9 mouse cellular contexts compared by ENCODE assay signal in genomic region chr11:77687541-77688131, GRCm38 (mm10). TPM values are rescaled to one million over a fixed set of nuclear protein-coding genes. Genes with fewer than 3 reads are reported as not detected.
A peak's percentile ranks its signal among the peaks of the same experiment; 100 is the strongest.
DNase-seq lines count a peak whose midpoint lies in the region; ATAC-seq and TF ChIP-seq lines count a peak whose summit lies in the region.
"Had no signal": no experiment of that assay in that cellular context is flagged by ENCODE, and none has a peak within 500 bp of the region (broad histone marks: within the 10 kb centered on the region; RNA-seq: fewer than 3 reads in every experiment).

No protein-coding gene starts in this region.

- no peak for ATAC-seq in forebrain, embryonic 14.5 days
- ATAC-seq in megakaryocyte-erythroid progenitor cell, adult 5-6 weeks (replicated peaks; ENCODE audit: low FRiP score, low TSS enrichment, poor library complexity, severe bottlenecking), result no peak

- peaks cover 16% of the 10 kb centered on the region for H3K36me3 ChIP-seq in forebrain, embryonic 14.5 days (ENCODE audit: control insufficient read depth, insufficient read depth, low read length)
- peaks cover 41% of the 10 kb centered on the region for H3K36me3 ChIP-seq in hindbrain, embryonic 10.5 days
- peaks cover 21% of the 10 kb centered on the region for H3K36me3 ChIP-seq in macrophage (ENCODE audit: inconsistent target)

- H3K27me3 ChIP-seq in forebrain, embryonic 14.5 days (replicated peaks; ENCODE audit: control insufficient read depth, insufficient read depth, low read length), result no peaks in the 10 kb centered on the region
- H3K27me3 ChIP-seq in hindbrain, embryonic 10.5 days (ENCODE audit: insufficient read depth, poor library complexity, severe bottlenecking), result no peaks in the 10 kb centered on the region

- no peak for TF ChIP-seq CTCF in left cerebral cortex, adult 2 months (IDR thresholded peaks at IDR 0.05)

- H3K4me2 ChIP-seq in forebrain, embryonic 14.5 days (ENCODE audit: low read length), result peak overlapping the region; percentile 69

- H3K27ac ChIP-seq in forebrain, embryonic 14.5 days (ENCODE audit: low read depth, low read length), result peak overlapping the region; percentile 95
- peak overlapping the region; percentile 99 for H3K27ac ChIP-seq in hindbrain, embryonic 10.5 days
- H3K27ac ChIP-seq in left cerebral cortex, adult 2 months, result peak overlapping the region; percentile 95
- peak overlapping the region; percentile 54 for H3K27ac ChIP-seq in macrophage

- intact Hi-C loops in left cerebral cortex, adult 2 months (cut with DNase I), result loop anchor here (5.0 kb wide), 1 partner anchor 105 kb away; no protein-coding TSS in a partner anchor

- peaks cover 7% of the 10 kb centered on the region for H3K4me1 ChIP-seq in forebrain, embryonic 14.5 days (ENCODE audit: control insufficient read depth, insufficient read depth, low read length)
- H3K4me1 ChIP-seq in hindbrain, embryonic 10.5 days (replicated peaks), result peaks cover 21% of the 10 kb centered on the region

- peaks cover 61% of the 10 kb centered on the region for H3K79me2 ChIP-seq in macrophage (ENCODE audit: inconsistent target)

- H3K9ac ChIP-seq in forebrain, embryonic 14.5 days (ENCODE audit: low read length), result peak overlapping the region; percentile 96

- peak overlapping the region; percentile 96 for H3K4me3 ChIP-seq in forebrain, embryonic 14.5 days (ENCODE audit: low read depth, low read length)
- H3K4me3 ChIP-seq in hindbrain, embryonic 10.5 days, result peak overlapping the region; percentile 98
- peak overlapping the region; percentile 82 for H3K4me3 ChIP-seq in left cerebral cortex, adult 2 months
- H3K4me3 ChIP-seq in macrophage (ENCODE audit: inconsistent target), result peak overlapping the region; percentile 55

- no peaks in the 10 kb centered on the region for H3K9me3 ChIP-seq in forebrain, embryonic 14.5 days (replicated peaks; ENCODE audit: control insufficient read depth, low read length)
- no peaks in the 10 kb centered on the region for H3K9me3 ChIP-seq in hindbrain, embryonic 10.5 days

- peak; percentile 43 for DNase-seq in MEL-GATA-1-ER (ENCODE audit: extremely low read depth, low read depth)
- DNase-seq in c-Kit-positive CD71-positive TER-119-positive erythroid progenitor cells, embryonic 14.5 days (ENCODE audit: low spot score), result peak; percentile 54
- peak; percentile 46 for DNase-seq in forebrain, embryonic 14.5 days (ENCODE audit: low spot score)
- peak; percentile 57 for DNase-seq in hindbrain, embryonic 10.5 days (ENCODE audit: low spot score)
- peak; percentile 41 to 43 for DNase-seq in left cerebral cortex, adult 2 months (ENCODE audit: extremely low spot score in 1 of 2, low spot score in 2 of 2)
- peak; percentile 38 for DNase-seq in skeletal muscle tissue, adult 2 months (ENCODE audit: low read depth, low spot score)

- under 1% methylated on average over 27 of the region's 40 CpGs for WGBS in forebrain, embryonic 14.5 days
- under 1% methylated on average over 40 of the region's 40 CpGs for WGBS in hindbrain, embryonic 10.5 days
- under 1% methylated on average over 13 of the region's 40 CpGs for WGBS in macrophage (ENCODE audit: missing documents)

RNA-seq across cellular contexts. Expression of gene Nufip2, which starts 1.7 kb away (rescaled TPM):
- polyA plus RNA-seq in forebrain, embryonic 14.5 days (2014; fragmentation: Nextera tagmentation; extraction: Ambion mirVana), result 3.5 and 6.0 TPM in 2 replicates
- 3.6 and 3.7 TPM in 2 replicates for polyA plus RNA-seq in hindbrain, embryonic 10.5 days (2016; fragmentation: Nextera tagmentation; extraction: Ambion mirVana)
- total RNA-seq in left cerebral cortex, adult 2 months (2021), result 10 to 100 TPM; 68.5 to 73.5 TPM
- total RNA-seq in macrophage (2018; cell fraction: chromatin; rRNA removed), result 100 to 1,000 TPM; 153 to 353 (median 255) TPM
- total RNA-seq in macrophage (2018; cell fraction: cytosol; rRNA removed), result 10 to 100 TPM; 39.9 to 60.8 (median 50.1) TPM
- total RNA-seq in macrophage (2018; cell fraction: nucleus; rRNA removed), result 100 to 1,000 TPM; 108 to 257 (median 165) TPM
- polyA plus RNA-seq in macrophage (2018), result 22.9 to 25.7 TPM (median 24.8 TPM) in 3 replicates
- 60.0 and 67.4 TPM in 2 replicates for total RNA-seq in megakaryocyte-erythroid progenitor cell, adult 5-6 weeks (2014; fragmentation: Nextera tagmentation)
- total RNA-seq in megakaryocyte-erythroid progenitor cell, adult 5-6 weeks (2017), result 78.5 and 79.1 TPM in 2 replicates

RNA-seq across cellular contexts. Expression of gene Cryba1, which starts 37.4 kb away (rescaled TPM):
- 0.40 and 1.0 TPM in 2 replicates for polyA plus RNA-seq in forebrain, embryonic 14.5 days (2014; fragmentation: Nextera tagmentation; extraction: Ambion mirVana)
- 1.6 and 2.2 TPM in 2 replicates for polyA plus RNA-seq in hindbrain, embryonic 10.5 days (2016; fragmentation: Nextera tagmentation; extraction: Ambion mirVana)
- total RNA-seq in left cerebral cortex, adult 2 months (2021), result not detected
- not detected for total RNA-seq in macrophage (2018; cell fraction: chromatin; rRNA removed)
- not detected for total RNA-seq in macrophage (2018; cell fraction: cytosol; rRNA removed)
- not detected for total RNA-seq in macrophage (2018; cell fraction: nucleus; rRNA removed)
- polyA plus RNA-seq in macrophage (2018), result not detected in 3 replicates
- total RNA-seq in megakaryocyte-erythroid progenitor cell, adult 5-6 weeks (2014; fragmentation: Nextera tagmentation), result not detected in 2 replicates
- total RNA-seq in megakaryocyte-erythroid progenitor cell, adult 5-6 weeks (2017), result not detected in 2 replicates
- total RNA-seq: layer of hippocampus, adult 8-10 months had no signal
